Mouse (Mus musculus) urinary bladder, postnatal 14 days (tissue): ENCODE data around the gene Gm9774.

Experiments
- DNase-seq: peaks from one replicate; pipeline ENCODE4 v3.0.0; 2021; ENCODE audit warnings: low spot score

Gm9774 gene

GRCm38 (mm10) chr3:92429323-92429722, at the start of gene Gm9774:
Gm9774 (minus strand) TSS chr3:92429423.
- DNase-seq, result no peak

DNA sequence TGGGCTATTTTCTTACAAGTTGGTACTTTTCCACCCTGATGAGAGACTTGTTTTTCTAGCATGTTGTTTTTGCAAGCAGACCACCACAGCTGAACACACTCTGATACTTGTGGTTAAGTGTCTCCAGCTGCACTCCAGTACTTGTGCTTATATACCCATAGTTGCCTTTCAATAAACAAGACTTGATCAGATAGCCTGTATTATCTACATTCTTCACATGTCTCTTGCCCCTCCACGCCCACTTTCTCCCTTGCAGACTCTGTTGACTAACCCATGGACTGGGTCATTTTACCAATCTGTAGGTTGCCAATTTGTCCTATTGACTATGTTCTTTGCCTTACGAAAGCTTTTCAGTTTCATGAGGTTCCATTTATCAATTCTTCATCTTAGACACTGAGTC, 40.9 kb upstream of the Gm9774 start:
- no peak for DNase-seq

GRCm38 (mm10) chr3:92467424-92467823, 38.2 kb upstream of the Gm9774 start:
- DNase-seq, result no peak

- no peak for DNase-seq
Observed at GRCm38 (mm10) chr3:92466576-92466975, 37.4 kb upstream of the Gm9774 start.

DNA sequence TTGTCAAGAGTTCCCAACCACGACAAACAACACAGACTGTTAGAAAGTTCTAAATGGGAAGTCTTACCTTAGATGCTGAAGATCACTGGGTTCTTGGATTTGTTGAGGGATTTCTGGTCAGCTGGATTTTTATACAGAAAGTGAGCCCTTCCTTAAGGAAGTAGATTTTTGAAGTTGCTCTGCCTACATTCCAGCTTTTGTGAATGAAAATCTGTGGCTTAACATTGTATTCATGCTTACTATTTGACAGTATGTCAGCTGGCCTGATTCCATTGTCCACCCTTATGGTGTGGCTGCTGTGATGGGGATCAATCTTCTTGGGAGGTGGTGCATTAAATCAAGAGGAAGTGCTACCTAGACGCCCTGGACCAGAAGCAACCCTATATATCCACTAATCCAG, 29.4 kb upstream of the Gm9774 start, which contains the start of gene Sprr3:
TSS of gene Sprr3 (minus strand) at position 101 of the 400 bp plus-strand sequence.
- DNase-seq, result no peak

DNA sequence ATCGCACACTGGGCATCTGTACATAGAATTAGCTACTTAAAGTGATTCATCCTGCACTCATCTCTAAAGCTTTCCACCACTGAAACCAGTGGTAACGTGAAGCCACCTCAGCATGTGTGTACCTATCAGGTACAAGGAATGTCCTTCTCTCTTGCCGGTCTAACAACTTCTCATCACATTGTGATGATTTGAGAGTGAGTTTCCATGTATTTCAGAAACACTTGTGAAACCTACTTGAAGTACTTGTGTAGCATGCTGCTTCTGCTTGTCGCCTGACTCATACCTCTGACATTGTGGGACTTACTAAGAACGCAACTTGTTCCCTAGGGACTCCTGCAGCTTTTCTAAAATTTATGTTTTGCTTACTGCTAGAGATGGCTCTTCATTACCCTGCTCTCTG, 25.9 kb upstream of the Gm9774 start:
- no peak for DNase-seq

DNA sequence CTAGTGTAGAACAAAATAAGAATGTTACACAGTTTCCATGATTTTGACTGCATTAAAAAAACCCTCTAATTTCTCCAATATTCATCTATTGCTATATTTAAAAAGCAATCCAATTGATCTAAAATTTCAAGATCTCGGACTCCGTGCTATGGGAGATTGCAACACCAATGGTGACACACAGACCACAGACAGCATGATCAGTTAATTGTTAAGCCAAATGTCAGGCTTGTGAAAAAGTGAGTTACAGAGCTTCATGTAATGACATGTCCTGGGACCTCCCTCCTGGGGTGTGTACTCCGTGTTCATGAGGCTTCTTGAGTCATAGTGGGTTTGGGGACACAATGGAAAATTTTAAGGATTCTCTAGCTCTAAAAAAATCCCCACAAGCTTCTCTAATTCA, 11.0 kb upstream of the Gm9774 start:
- no peak for DNase-seq

GRCm38 (mm10) chr3:92438689-92439088, 9.5 kb upstream of the Gm9774 start, which contains the start of gene Sprr1b:
Sprr1b (minus strand) TSS chr3:92438789.
- DNase-seq, result no peak

DNA sequence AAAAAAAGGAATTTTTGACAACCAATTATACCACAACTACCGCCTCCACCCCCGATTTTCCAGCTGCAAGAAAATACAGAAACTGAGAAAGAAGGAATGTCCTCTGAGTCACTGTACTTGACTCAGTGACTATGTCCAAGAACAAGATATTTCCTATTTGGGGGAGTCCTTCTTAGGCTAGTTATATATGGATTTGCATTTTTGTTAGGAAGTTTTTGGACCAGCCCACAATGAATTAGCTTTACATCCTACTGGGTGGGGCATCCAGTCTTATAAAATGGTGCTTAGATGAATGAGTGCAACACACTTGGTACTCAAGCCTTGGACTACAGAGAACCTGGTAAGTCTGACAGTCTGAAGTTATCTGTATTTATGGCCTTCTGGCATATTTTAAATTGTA, 3.1 kb upstream of the Gm9774 start, which contains the start of gene Sprr2k:
TSS of gene Sprr2k (plus strand) at position 301 of the 400 bp plus-strand sequence.
- DNase-seq, result no peak

GRCm38 (mm10) chr3:92417782-92418181, 11.4 kb downstream of the Gm9774 start, which contains the start of gene Sprr2j-ps:
Sprr2j-ps (plus strand) TSS chr3:92418082.
- no peak for DNase-seq

GRCm38 (mm10) chr3:92407691-92408090, 21.5 kb downstream of the Gm9774 start, which contains the start of gene Sprr2i:
Sprr2i (plus strand) TSS chr3:92407991.
- no peak for DNase-seq

GRCm38 (mm10) chr3:92394301-92394700, 34.9 kb downstream of the Gm9774 start:
- no peak for DNase-seq

DNA sequence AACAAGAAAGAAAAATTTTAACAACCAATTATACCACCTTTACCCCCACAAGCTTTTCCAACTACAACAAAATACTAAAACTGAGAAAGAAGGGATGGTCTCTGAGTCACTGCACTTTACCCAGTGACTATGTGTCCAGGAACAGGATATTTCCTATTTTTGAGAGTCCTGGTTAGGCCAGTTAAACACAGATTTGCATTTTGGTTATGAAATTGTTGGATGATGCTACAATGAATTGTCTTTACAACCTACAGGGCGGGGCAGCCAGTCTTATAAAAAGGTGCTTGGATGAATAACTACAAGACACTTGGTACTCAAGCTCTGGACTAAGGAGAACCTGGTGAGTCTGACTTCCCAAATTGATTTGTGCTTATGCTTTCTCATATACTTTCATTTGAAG, 43.8 kb downstream of the Gm9774 start, which contains the start of gene Sprr2h:
TSS of gene Sprr2h (plus strand) at position 301 of the 400 bp plus-strand sequence.
- DNase-seq, result no peak
